Mouse (Mus musculus): ENCODE results near the gene Qrich2.
"Not testable (repeated sequence)": the region's sequence is repeated elsewhere in the genome, so short reads cannot be mapped to it uniquely, and the experiment has no call there.

Gene Qrich2

DNA sequence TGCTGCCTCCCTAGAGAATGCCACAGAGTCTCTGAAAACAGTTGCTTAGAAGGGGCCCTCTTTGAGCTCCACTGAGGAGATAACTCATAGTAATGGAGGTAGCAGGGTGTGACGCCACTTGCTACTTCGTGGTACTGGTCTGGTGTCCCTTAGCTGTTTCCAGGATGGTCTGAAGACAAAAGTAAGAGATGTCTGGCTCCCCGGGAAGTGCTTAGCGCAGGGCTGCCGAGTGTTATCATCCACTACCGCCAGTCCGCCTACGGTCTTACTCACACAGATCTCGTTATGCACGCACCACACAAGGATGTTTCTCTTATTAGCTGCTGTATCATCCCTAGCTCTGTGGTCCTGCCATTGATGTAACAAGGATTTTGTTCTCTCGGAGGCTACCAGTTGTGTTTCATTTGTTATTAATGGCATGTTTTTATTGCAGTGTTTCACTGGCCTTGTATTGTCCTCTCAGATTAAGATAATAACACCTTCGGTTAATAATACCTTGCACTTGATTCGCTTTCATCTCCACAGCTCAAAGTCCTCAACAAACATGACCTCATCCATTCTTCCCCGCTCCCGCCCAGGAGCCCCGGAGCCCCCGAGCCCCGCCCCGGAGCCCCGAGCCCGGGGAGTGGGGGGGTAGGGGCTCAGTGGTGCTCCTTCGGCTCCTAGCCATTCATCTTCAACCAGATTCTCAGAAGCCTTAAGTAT is 35.2 kb downstream of the Qrich2 start:
- no peak for DNase-seq (ENCODE audit: low spot score in 2 of 2)

DNA sequence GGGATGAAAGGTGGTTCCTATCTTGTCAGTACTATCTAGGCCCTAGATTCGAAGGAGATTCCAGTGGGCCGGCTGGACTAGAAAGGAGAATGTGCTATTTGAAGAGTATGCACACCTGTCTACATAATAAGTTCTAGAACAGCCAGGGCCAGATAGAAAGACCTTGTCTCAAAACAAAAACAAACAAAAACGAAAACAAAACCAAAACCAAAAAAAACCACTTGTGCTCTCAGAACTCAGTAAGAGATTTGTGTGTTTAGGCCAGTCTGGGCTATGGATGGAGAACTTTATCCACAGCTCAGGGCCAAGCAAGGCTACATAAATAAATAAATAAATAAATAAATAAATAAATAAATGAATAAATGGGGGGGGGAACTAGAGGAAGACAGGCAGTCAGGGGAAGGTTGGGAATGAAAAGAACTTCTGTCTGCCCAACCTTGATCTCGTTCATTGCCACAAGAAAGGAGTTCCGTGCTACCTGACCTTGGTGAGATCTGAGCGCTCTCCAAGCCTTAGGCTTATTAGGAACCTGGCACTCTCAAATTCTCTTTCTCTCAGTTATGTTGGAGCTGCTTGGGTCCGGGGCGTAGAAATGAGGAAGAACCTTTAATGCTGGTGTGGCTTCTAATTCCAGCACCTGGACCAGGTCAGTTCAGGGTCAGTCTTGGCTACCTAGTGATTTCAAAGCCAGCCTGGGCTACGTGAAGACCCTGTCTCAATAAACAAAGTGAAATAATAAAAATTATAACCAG is 36.0 kb downstream of the Qrich2 start:
- no peak for DNase-seq (ENCODE audit: low spot score in 2 of 2)

GRCm38 (mm10) chr11:116428872-116429859 is 36.9 kb downstream of the Qrich2 start:
- no peak for DNase-seq (ENCODE audit: low spot score in 2 of 2)

DNA sequence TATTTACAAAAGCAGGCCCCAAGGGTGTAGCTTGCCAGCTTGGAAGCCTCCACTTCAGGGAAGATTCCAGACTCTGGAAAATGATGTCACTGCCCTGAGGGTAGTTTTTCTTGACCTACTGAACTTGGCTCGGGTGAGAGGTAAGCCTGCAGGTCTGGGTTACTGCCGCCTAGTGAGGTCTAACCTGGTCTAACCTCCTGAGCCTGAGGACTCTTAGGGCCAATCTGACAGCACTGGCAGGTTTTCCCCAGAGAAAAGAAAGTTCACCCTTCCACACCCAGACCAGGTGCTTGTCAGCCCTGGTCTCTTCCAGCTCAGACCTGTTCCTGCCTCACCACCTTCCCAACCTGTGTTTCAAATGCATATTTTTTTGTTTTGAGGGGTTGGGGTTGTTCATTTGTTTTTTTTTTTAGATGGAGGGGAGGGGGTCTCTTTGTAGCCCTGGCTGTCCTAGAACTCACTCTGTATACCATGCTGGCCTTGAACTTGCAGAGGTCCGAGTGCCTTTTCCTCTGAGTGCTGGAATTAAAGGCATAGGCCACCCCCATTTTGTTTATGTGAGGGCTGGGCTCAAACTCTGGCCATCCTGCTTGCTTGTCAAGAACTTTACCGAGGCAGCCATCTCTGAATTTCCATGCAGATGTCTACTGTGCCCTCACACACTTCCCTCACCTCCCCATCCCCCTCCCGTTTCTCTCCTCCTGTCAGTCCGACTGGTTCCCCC is 39.0 kb downstream of the Qrich2 start:
- DNase-seq (ENCODE audit: low spot score in 2 of 2): no peak

DNA sequence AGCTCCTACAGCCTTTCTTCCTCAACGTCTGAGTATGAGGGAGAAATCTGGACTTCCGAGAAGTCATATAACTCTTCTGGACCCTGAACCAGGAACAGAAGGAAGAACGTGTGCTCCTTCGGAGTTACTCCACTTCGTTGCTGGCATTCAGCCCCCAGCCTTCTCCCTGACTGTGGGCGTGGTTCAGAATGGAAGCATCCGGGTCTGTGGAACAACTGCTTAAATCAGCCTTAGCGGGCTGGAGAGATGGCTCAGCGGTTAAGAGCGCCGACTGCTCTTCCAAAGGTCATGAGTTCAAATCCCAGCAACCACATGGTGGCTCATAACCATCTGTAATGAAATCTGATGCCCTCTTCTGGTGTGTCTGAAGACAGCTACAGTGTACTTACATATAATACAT is 39.7 kb downstream of the Qrich2 start:
- not testable (repeated sequence) for DNase-seq (ENCODE audit: low spot score in 2 of 2)

- no peak for DNase-seq (ENCODE audit: low spot score in 2 of 2)
Observed at GRCm38 (mm10) chr11:116424621-116425407, 41.2 kb downstream of the Qrich2 start.

GRCm38 (mm10) chr11:116423782-116424620 is 42.0 kb downstream of the Qrich2 start:
- DNase-seq (ENCODE audit: low spot score in 2 of 2): no peak

DNA sequence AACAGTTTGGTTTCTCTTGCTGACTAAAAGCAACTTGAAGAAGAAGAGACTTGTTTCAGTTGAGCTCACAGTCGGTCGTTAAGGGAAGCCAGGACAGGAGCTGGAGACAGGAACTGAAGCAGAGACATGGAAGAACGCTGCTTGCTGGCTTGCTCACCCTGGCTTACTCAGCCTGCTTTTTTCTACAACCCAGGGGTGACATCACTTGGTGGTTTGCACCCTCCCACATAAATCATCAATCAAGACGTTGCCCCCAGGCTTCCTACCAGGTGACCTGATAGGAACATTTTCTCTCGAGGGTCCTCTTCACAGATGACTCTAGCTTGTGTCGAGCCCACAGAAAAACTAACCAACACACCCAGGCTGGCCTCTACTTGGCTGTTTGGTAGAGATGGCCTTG is 42.8 kb downstream of the Qrich2 start:
- no peak for DNase-seq (ENCODE audit: low spot score in 2 of 2)

DNA sequence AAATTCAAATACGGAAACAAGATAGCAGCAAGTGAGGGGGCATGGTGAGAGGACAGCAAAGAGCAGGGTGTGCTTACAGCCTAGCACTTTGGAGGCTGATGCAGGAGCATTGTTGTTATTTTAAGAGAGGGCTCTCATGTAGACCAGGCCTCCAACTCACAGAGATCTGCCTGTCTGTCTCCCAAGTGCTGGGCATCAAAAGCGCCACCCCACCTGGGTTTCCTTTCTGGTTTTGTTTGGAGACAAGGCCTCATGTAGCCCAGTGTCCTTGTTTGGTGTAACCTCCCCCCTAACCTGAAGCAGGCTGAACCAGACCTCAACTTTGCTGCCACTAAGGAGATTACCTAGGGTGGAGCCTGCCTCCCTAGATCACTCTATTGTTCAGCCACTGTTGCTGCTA is 43.5 kb downstream of the Qrich2 start:
- DNase-seq (ENCODE audit: low spot score in 2 of 2): no peak

- no peak for DNase-seq (ENCODE audit: low spot score in 2 of 2)
Observed at GRCm38 (mm10) chr11:116421102-116421501, 44.9 kb downstream of the Qrich2 start.

GRCm38 (mm10) chr11:116418841-116419462 is 47.1 kb downstream of the Qrich2 start:
- DNase-seq (ENCODE audit: low spot score in 2 of 2): no peak

- DNase-seq (ENCODE audit: low spot score in 2 of 2): peak in 1 of 2 experiments; percentile 34
Observed at GRCm38 (mm10) chr11:116418194-116418840, 47.7 kb downstream of the Qrich2 start.

DNA sequence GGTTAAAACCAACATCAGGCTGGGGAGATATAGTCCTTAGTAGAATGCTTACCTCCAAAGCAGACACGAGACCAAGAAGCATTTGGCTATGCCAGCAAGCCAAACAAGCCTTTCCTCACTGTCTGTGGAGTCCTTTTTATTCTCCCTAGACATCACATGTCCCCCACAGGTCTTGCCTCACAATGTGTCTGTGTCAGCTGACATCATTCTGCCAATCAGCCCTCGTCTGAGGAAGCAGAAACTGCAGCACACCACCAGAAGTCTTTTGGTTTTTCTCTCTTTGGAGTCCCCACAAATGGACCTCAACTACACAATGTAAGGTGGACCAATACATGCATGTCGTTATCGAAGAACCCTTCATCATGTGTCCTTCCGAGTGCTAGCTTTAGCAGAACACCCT is 49.0 kb downstream of the Qrich2 start:
- no peak for DNase-seq (ENCODE audit: low spot score in 2 of 2)

DNA sequence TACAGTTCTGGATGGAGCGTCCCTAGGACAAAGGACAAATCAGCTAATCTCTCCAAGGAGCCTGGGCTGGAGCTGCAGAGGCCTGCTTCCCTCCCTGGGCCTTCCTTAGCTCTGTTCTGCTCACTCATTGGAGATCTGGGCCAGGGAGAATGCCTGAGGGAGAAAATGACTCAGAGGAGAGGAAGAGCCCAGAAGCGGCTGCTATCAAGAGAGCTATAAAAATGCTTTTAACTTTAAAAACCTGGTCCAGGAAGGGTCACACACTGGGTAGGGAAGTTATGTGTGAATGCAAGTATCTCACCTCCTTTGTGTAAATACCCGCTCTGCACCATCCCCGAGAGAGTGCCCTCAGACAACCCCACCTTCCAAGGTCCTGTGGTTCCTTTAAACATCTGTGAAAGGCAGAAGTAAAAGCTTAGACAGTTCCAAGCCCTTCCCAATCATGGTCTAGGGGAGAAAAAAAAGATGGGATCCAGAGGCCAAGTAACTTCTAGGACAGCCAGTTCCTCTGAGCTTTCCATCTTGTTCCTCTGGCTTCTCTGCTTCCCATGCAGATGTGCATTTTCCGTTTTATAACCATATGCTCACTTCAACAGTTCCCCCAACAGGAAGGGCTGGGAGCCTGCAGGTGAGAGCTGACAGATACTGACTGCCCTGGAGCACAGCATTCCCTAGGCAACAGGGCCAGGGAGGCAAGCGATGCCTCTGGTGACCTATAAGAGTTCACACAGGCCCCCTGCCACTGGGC is 49.7 kb downstream of the Qrich2 start:
- no peak for DNase-seq (ENCODE audit: low spot score in 2 of 2)

- no peak for DNase-seq (ENCODE audit: low spot score in 2 of 2)
Observed at GRCm38 (mm10) chr11:116413631-116414022, 52.4 kb downstream of the Qrich2 start.

- DNase-seq (ENCODE audit: low spot score in 2 of 2): peak; percentile 89 to 91
Observed at GRCm38 (mm10) chr11:116412904-116413630, 53.0 kb downstream of the Qrich2 start, which contains the start of gene Rnf157. TSS of gene Rnf157 (minus strand) at chr11:116413032.

Measured in frontal cortex, postnatal 36 days (tissue).